Mouse (Mus musculus): Measurements from ENCODE around the gene 4930467E23Rik.
"Not testable (repeated sequence)": the region's sequence is repeated elsewhere in the genome, so short reads cannot be mapped to it uniquely, and the experiment has no call there.

- TF ChIP-seq NRF1 (IDR thresholded peaks at IDR 0.05; ENCODE audit: low read depth, low read length); CTCF (conservative IDR thresholded peaks at IDR 0.05 in 1 of 2, IDR thresholded peaks at IDR 0.05 in 1 of 2; ENCODE audit: low read depth in 2 of 2, low read length in 2 of 2); E2F4 (IDR thresholded peaks at IDR 0.05; ENCODE audit: insufficient replicate concordance, low read depth, low read length); SIN3A (IDR thresholded peaks at IDR 0.05; ENCODE audit: low read length); MAX (IDR thresholded peaks at IDR 0.05; ENCODE audit: low read length); CHD1 (IDR thresholded peaks at IDR 0.05; ENCODE audit: low read depth, low read length): not testable (repeated sequence)
These were observed 25.5 kb upstream of the 4930467E23Rik start for GRCm38 (mm10) chr8:19703906-19704305.
